Mouse (Mus musculus) 3134 (cell line): Measurements from ENCODE around the gene Vdac2.

ENCODE experiments used
- DNase-seq: peaks from one replicate; pipeline ENCODE4 v3.0.0-alpha.2; 2011; ENCODE audit warnings: low spot score; ENCODE audit not compliant: insufficient read length; ENCODE audit errors: extremely low read depth

Gene Vdac2

GRCm38 (mm10) chr14:21824938-21825337 lies at the start of gene Vdac2:
TSS of gene Vdac2 (plus strand) at chr14:21825238.
- DNase-seq, result no peak

GRCm38 (mm10) chr14:21776201-21776600 lies 48.8 kb upstream of the Vdac2 start:
- no peak for DNase-seq

- DNase-seq, result no peak
These were observed 38.5 kb upstream of the Vdac2 start for GRCm38 (mm10) chr14:21786500-21786899.

- no peak for DNase-seq
These were observed 37.7 kb upstream of the Vdac2 start for GRCm38 (mm10) chr14:21787374-21787773.

DNA sequence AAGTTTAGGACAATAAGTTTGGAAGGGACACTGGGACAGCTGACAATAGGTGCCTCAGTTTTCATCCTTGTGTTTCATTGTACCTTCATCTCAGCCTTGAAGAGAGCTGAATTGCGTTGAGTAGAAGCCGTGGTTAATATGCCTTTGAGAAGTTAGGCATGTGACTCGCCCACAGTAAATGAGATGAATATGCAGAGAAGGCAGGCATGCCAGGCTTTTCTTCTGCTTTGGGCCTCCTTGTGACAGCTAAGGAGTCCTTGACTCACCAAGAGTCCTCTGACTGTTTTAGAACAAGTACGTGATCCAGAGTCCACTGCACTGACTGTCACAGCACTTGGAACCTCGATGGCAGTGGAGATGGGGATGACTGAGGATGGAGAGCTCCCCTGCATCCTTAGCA lies 36.9 kb upstream of the Vdac2 start:
- DNase-seq, result no peak

DNA sequence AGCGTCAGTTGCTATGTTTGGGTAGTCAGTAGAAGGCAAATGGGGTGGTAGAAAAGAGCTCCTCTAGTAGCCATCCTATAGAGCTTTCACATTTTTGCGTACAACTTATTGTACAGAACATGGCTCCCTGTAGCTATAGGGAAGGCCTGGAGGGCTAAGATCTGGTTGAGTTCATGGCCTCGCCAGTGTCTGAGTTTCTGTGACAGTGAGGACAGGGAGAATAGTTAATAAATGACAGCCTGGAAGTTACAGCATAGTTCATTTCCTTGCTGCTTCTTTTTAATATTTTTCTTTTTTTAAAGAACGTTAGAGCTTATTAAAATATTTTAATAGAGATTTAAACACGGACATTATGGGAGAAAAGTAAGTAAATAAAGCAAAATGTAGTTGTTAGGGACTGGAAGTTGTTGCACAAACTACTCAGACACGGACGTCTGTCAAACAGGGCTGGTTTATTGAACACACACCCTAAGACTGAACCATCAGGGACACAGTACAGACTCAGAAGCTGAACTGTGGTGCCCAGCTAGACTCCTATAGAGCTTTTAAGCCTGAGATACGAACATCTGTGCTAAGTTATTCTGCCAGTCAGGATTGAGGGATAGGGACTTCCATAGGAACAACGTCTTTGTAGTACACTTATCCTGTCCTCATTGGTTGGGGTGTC lies 34.3 kb upstream of the Vdac2 start:
- no peak for DNase-seq

GRCm38 (mm10) chr14:21791722-21792121 lies 33.3 kb upstream of the Vdac2 start:
- no peak for DNase-seq

DNA sequence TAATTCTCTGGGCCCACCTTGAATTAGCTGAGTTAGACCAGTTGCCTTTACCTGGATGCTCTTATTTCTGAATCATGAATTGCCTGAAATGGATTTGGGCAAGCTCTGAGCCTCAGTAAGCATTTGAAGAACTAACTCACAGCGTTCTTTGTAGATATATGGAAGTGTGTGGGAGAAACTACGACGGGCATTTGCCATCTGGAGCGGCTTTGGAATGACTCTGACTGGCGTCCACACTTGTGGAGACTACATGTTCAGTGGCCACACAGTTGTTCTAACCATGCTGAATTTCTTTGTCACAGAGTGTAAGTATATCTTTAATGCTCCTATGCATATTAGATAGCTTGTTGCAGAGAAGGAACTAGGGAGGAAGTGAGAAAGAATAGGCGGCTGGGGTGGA lies 32.8 kb upstream of the Vdac2 start:
- no peak for DNase-seq

- no peak for DNase-seq
These were observed 24.4 kb upstream of the Vdac2 start for GRCm38 (mm10) chr14:21800641-21801040.

DNA sequence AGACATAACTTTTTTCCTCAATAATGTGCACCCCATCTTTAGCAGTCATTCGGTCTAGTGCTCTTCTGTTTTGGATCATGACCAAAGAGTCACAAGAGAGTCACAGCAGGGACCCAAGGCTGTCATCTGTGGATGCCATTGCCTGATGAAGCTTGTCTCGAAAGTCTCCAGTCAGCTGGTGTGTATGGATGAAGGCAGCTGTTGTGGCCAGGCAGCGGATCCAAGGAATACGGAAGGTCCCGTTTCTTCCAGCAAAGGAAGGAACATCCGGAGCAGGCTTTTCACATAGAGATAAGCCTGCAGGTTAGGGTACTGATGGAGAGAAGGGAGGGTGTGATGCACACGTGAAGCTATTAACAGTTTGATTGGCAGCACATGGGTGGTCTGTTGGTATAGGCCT lies 23.4 kb upstream of the Vdac2 start:
- no peak for DNase-seq

- no peak for DNase-seq
These were observed 22.4 kb upstream of the Vdac2 start for GRCm38 (mm10) chr14:21802543-21803206.

DNA sequence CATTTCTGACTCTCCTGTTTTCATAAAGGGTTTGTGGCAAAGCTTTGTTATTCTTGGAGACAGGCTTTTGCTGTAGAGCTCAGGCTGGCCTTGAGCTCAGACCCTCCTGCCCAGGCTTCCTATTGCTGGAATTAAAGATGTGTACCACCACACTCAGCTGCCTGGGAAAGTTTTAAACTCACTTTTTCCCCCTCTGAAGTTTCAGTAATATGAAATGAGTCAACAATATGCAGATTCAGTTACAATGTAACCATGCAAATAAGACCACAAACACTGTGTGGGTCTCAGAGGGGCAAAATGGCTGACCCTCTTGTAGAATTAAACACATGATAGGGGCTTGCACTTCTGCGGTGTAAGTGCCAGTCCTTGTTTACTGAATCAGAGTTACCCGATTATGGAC lies 18.8 kb upstream of the Vdac2 start:
- DNase-seq, result no peak

DNA sequence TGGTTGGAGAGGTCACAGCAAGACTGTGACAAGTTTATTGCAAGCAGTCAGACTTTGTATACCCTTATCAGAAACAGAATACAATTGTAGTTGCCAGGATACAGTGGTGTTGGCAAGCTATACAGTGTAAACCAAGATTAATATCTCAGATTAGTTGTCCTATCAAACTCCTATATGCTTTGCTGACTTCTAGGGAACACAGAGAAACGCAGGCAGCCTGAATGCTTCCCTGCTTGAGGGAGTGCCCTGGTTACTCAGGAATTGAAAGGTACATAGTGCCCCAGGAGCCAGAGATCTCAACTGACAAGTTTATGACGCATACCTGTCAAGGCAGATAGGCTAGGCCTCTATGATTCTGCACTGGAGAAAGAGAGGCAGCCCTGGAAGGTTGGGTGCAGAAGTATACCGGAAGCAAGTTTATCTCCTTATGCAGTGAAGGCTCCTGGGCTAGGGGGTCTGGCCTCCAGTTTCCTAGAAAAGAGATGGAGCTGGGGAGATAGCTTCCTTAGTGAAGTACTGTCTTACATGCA lies 18.3 kb upstream of the Vdac2 start:
- DNase-seq, result no peak

DNA sequence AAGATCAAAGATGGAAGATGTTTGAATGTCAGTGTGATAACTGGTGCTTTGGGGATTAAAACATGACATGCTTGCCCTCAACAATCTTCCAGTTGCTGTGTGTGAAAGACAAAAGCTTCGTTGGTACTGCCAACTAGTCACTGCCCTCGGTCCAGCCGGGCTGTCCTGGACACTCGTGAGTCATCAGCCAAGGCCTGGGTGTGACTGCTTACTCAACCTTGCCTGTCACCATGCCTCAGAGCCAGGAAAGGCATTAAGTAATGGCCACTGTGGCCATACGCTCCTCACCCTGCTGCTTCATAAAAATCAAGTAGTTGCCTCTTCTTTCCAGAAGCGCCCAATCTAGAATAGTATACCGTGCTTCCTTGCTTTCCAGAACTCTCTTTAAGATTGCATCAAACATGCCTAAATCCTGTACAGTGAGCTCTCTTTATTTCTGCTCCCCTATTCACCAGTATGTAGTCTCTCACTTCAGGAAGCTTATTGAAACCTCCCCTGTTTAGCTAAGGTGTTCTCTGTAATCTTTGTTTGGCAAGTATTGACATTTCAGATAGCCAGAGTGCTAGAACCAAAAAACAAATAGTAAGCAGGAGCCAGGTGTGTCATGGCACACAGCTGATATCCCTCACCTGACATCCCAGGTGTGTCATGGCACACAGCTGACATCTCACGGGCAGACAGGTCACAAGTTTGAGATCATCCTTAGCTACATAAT lies 16.7 kb upstream of the Vdac2 start:
- DNase-seq, result peak; percentile 70

GRCm38 (mm10) chr14:21809418-21809817 lies 15.6 kb upstream of the Vdac2 start:
- no peak for DNase-seq

GRCm38 (mm10) chr14:21811301-21811700 lies 13.7 kb upstream of the Vdac2 start:
- DNase-seq, result no peak

GRCm38 (mm10) chr14:21811744-21812393 lies 13.2 kb upstream of the Vdac2 start:
- no peak for DNase-seq

DNA sequence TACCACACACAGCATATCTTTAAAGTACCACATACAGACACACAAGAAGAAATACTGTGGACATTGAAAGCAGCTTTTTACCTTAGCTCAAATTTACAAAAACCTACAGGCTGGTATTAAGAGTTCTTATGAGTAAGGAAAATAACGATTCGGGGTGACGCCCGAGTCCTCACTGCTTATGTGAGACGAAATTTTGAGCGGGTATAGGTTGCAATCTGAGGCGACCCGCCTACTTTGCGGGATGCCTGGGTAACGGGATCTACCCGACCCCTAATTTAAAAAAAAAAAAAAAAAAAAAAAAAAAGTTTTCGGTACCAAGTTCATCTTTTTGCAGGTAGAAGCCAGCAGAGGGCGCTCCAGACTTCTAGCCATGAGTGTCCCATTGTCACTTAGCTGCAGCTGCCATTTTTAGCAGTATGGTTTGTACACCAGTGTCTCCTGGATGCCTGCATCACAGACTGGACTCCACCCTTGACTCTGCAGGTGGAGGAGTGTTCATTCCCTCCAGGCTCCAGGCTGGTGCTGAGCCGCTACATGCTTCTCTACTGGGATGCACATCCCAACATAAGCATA lies 12.4 kb upstream of the Vdac2 start:
- DNase-seq, result peak; percentile 32

DNA sequence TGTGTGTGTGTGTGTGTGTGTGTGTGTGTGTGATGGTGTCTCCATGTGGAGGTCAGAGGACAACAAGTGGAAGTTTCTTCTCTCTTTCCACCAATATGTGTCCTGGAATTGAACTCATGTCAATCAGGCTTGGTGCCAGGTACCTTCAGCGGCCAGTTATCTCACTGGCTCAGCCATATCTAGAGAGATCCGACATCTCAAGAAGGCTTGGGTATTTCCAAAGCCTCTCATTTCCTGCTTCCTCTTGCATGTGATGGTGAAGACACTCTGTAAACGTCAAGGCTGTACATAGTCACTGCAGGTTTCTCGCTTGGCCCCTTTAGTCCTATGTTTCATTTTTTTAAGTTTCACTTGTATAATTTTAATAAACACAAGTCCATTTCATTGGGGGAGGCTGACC lies 11.8 kb upstream of the Vdac2 start:
- DNase-seq, result no peak

DNA sequence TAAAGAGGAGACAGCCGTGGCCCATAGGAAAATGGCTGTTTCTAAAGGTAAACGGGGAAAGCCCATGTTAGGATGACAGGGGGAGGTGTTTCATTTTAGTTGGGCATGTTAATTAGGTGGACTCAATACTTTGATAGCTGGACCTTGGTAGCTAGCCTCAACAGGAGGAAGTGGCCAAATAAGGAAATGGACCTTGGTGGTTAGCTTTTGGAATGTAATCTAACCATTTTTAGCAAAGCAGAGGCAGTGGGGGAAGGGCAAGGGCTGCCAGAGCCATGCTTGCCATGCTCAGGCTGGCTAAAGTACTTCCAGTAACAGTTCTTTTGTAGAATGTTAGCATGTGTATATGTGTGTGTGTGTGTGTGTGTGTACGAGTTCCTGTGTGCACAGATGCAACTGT lies 11.2 kb upstream of the Vdac2 start:
- peak; percentile 18 for DNase-seq

DNA sequence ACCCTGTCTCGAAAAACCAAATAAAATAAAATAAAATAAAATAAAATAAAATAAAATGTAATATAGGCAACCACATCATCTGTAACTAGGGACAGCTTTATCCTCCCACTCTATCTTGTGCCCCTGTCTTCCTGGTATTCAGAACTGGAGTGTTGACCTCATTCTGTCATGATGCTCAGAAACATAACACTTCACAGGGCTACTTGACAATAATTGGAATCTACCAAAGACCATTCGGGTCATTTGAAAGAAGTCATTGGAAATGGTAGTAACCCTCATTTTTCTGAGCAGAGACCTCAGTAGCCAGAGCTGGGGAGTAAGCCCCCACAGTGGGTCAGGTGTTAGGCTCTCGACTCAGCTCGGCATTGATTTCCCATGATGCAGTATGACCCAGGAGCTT lies 10.4 kb upstream of the Vdac2 start:
- DNase-seq, result no peak
